Mouse (Mus musculus) adrenal gland, adult (tissue): ENCODE results near the gene Chl1.

Experiments used
- DNase-seq, 2 experiments: peaks; one replicate each; pipeline ENCODE4 v3.0.0; 2022 to 2023; ENCODE audit warnings: low spot score in 1 of 2; ENCODE audit not compliant: inconsistent age in 2 of 2

The Chl1 gene

DNA sequence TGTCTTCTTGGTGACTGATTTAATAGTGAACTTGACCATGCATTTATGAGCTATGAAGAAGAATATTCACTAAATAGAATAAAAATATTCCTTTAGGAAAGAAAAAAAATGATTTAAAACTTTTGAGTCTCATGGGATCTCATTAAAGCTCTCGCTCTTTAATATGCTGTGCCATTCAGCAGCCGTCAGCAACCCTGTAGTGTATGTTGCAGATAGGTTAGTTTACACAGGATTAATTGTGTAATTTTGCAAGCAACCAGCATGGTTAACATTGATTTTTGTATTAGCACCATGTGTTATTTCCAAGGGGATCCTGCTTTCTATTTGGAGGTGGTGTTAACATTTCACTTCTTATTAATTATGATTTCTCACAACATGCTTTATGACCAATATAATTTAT, 32.2 kb downstream of the Chl1 start:
- DNase-seq = no peak

GRCm38 (mm10) chr6:103543753-103544152, 33.4 kb downstream of the Chl1 start:
- no peak for DNase-seq

GRCm38 (mm10) chr6:103546314-103546713, 35.9 kb downstream of the Chl1 start:
- DNase-seq = no peak

- no peak for DNase-seq
These were observed 39.5 kb downstream of the Chl1 start for GRCm38 (mm10) chr6:103549929-103550328.

DNA sequence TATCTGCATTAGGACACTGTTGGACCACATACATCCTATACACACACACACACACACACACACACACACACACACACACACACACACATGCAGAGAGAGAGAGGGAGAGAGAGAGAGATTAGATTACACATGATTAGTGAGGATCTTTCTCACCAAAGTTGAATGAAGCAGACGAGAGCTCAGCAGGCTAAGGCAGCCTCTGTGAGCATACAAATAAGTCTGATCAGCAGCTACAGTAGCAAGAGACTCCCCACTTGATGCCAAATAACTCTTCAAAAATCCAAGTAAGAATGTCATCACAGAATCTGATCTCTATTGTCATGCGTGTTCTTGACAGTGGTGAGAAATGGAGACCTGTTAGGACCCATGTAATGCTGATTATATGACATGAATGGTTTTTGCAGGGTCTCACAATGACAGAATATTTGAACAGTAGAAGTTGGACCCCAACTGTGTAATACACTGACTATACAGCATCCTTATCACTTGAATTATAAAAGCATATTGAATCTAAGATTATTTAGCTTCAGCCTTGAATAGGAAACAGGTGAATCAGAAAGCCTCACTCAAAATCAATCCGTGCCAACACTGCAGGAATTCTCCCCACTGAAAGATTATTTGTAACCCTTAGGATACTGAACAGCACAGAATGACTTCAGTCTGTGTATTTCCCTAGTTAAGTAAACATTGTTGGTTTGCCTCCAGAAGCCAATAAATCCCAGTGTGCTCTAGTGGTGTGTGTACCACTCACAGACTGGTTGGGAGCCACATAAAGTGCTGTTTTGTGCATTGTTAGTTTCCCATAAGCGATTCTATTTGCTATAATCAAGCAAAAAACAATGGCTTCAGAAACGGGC, 47.9 kb downstream of the Chl1 start:
- no peak for DNase-seq

- peak; percentile 19 to 82 for DNase-seq
These were observed 48.5 kb downstream of the Chl1 start for GRCm38 (mm10) chr6:103558894-103559225.

DNA sequence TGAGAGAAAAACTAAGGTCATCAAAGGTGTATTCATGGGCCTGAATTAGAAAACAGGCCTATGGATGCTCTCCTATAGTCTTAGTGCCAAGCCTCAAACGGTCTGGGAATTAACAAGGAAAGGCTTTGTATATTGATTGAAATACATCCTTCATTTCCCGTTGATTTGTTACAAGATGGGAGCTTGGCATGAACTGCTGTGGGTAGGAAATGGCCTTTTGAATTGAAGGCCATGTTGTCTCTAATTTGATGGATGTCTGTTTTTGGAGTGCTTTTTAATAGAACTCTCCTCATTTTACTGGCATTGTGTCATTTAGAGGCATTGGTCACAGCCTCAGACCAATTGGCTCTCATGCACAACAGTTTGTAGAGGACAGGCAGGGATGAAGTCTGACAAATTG, 49.0 kb downstream of the Chl1 start:
- peak; percentile 7 to 77 for DNase-seq

DNA sequence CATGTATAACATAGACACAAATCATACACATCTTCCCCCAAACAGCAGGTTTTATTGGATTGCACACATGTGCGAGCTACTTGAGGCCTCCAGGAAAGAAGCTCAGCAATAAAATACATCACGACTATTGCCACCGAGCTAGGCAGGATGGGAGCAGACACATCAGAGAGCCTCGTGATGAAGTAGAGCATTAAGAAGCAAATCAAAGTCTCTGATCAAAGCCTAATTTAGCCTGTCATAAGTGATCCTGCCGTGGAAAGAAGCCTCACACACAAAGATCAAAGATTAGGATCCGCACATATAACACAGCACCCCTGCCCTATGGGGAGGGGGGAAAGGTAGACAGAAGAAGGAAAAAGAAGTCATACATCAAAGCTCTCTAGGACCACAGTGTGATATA, 54.4 kb downstream of the Chl1 start:
- DNase-seq = no peak

DNA sequence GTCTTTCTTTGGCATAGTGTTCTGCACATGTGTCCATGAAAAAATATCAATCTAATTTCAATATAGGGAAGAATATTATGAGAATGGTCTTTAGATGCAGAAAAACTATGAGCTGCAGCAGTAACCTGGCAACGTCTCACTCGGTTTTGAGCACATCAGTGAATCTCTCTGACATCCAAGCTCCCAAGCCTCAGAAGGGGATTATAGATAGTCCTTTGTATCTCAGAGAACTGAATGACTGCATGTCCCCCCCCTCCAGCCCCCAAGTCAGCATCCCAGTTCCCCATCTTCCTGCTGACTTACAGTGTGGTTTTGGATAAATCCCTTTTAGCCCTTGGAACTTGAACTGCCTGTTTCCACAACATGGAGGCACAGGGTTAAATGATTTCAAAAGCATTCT, 56.9 kb downstream of the Chl1 start:
- no peak for DNase-seq

DNA sequence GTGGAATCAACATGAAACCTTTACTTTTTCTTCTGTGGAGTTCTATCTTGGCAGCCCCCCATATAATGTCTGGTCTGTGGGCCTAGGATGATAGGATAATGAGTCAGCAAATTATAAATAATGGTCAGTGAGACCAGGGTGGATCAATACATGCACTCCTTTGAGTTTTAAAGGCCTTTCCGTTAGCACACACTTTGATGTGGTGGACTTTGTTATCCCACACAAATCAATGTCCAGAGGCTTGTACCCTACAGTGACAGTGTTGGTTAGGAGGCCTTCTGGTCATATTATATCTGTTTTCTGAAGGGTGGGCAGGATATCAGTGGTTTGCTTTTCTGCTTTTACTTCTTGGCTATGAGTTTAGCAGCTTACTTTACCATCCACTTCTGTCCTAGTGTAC, 62.3 kb downstream of the Chl1 start:
- DNase-seq = no peak

- DNase-seq = no peak
These were observed 73.8 kb downstream of the Chl1 start for GRCm38 (mm10) chr6:103584224-103584623.

- DNase-seq = no peak
These were observed 75.3 kb downstream of the Chl1 start for GRCm38 (mm10) chr6:103585667-103586066.

GRCm38 (mm10) chr6:103586081-103586480, 75.7 kb downstream of the Chl1 start:
- DNase-seq = no peak

GRCm38 (mm10) chr6:103602070-103602469, 91.7 kb downstream of the Chl1 start:
- no peak for DNase-seq

DNA sequence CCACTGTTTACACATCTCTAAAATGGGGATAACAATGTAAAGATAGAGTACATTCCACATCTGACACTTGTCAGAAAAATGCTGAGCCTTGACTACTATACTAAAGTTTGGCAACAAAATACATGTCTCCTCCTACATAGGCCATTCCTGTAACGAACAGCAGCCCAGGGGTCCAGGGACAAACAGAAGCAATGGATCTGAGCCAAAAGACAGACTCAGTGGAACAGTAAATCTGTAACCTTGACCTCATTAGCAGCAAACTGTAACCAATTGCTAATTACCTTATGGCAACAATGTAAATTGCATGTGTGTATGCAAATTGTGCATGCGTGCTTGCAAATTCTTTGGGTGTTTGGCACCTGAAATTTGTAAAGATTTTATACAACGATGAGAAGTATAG, 100.3 kb downstream of the Chl1 start:
- DNase-seq = no peak

DNA sequence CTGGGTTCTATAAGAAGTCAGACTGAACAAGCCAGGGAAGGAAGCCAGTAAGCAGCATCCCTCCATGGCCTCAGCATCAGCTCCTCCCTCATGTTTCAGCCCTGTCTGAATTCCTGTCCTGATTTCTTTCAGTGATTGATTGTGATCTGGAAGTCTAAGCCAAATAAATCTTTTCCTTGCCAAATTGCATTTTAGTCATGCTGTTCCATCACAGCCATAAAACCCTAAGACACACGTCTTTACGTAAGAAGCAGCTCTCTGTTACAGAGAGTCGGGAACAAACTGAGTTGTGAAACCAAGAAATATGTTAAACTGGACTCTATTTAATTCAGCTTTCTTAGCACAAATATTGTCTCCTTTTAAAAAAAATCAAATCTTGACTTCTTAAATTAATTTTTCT, 102.2 kb downstream of the Chl1 start:
- DNase-seq = no peak

DNA sequence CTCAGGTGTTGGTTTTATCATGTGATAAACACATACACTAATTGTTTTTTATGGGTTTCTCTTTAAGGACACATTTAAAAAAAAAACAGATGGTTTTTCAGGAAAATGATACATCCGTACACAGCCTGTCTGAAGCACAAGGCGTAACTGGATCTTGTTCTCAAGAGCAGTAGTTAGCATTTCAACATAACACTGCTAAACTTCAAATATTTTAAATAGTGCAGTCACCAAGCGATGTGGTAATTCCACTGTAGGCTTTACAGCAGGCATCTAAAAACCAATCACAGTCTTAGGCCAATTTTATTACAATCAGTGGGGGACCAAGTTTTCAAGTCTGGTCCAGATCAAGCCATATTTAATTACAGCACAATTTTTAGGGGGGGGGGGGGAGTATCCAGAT, 103.3 kb downstream of the Chl1 start:
- no peak for DNase-seq

DNA sequence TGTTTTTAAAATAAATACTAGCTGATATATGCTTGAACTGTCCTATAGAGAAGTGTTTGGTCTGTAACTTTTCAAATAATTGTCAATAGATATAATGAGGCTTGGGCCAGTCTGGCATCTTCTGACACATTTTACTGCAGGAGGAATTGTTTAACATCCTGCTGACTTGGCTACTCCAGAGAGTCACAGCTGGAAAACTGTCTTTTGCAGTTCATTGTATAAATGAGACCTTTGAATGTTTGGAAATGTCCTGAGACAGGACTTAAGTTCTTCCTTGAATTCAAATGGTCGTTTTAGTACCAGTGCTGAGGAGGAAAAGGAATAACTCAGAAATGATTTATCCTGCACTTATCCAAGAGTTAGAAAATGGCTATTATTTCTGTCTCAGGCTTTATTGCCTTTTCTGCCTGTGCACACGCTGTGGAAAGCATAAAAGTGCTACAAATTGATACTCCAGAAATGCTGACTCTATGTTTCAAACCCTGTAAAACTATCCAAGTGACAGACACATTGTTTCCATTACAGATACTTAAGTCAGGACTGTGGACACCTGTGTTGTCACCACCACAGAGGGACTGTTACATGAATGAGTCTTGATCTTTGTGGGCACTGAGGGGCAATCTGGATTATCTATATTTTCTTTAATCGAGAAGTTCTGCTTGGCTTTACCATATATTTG, 105.7 kb downstream of the Chl1 start:
- DNase-seq = no peak

- peak in 1 of 2 experiments; percentile 54 for DNase-seq
These were observed 110.5 kb downstream of the Chl1 start for GRCm38 (mm10) chr6:103620880-103621279.

- no peak for DNase-seq
These were observed 111.8 kb downstream of the Chl1 start for GRCm38 (mm10) chr6:103622117-103622713.

DNA sequence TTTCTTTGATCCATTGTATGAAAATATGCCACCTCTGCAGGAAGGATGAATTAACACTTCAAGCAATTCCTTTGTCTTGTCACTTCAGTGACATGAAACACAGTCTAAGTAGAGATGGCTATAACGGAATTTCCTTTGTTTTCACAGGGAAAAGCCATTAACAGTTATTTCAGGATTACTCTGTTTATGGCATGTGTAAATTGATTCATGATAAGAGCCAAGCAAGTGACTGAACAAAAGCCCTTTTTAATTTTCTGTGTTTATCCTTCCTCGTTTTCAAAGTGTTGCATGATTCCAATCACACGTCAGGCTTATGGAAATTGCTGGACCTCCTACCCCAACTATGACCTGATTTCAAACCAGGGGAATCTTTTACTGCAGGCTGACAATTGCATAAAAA, 122.5 kb downstream of the Chl1 start:
- no peak for DNase-seq

GRCm38 (mm10) chr6:103656778-103657177, 146.4 kb downstream of the Chl1 start:
- DNase-seq = no peak
